In the genomic region with DNA sequence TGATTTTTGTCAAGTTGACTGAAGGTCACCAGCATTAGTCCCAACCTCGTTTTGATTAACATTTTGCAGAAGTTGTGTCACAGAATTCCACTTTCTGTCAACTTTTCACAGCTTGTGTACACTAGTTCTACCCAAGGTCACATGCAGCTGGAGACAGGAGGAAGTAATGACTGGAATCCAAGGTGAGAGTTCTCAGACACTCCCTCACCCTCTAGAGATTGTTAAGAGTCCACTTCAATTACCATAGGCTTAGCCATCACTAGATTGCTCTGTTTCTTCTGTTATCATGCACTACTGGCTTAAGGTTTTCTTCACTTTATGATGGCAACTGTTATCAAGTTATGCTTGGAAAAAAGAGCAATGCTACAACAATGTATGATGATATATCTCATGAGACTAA, we compare ENCODE assay signal across 16 mouse cellular contexts.
"Had no signal": no experiment of that assay in that cellular context is flagged by ENCODE, and none has a peak within 500 bp of the region (broad histone marks: within the 10 kb centered on the region; RNA-seq: fewer than 3 reads in every experiment).

No protein-coding gene starts in this region.

- H3K9me3 ChIP-seq: midbrain, embryonic 13.5 days; midbrain, embryonic 15.5 days; neural tube, embryonic 12.5 days; stomach, embryonic 15.5 days had no signal

- DNase-seq: liver, postnatal 0 days; lung, embryonic 14.5 days; lung, postnatal 14 days; lung, postnatal 36 days; right cerebral cortex, postnatal 14 days; thymus, adult 2 months; thymus, postnatal 25 days; thymus, postnatal 4 days had no signal

- H3K4me2 ChIP-seq: lung, embryonic 14.5 days; midbrain, embryonic 11.5 days; midbrain, embryonic 13.5 days; midbrain, embryonic 15.5 days; neural tube, embryonic 12.5 days; stomach, embryonic 15.5 days had no signal

- ATAC-seq: liver, postnatal 0 days; midbrain, embryonic 13.5 days; midbrain, embryonic 15.5 days had no signal

- H3K4me1 ChIP-seq: megakaryocyte, embryonic 14.5 days; stomach, embryonic 15.5 days had no signal

- H3K4me3 ChIP-seq: megakaryocyte, embryonic 14.5 days; midbrain, embryonic 13.5 days; midbrain, embryonic 15.5 days; neural tube, embryonic 12.5 days; stomach, embryonic 15.5 days had no signal

- H3K36me3 ChIP-seq: midbrain, embryonic 13.5 days; midbrain, embryonic 15.5 days; neural tube, embryonic 12.5 days; stomach, embryonic 15.5 days had no signal

- H3K27ac ChIP-seq: macrophage; midbrain, embryonic 13.5 days; midbrain, embryonic 15.5 days; neural tube, embryonic 12.5 days; stomach, embryonic 15.5 days; stomach, postnatal 0 days had no signal

- H3K9ac ChIP-seq: liver, postnatal 0 days; lung, embryonic 14.5 days; midbrain, embryonic 13.5 days; midbrain, embryonic 15.5 days; neural tube, embryonic 12.5 days; stomach, embryonic 15.5 days had no signal

- H3K27me3 ChIP-seq: megakaryocyte, embryonic 14.5 days; midbrain, embryonic 13.5 days; midbrain, embryonic 15.5 days; neural tube, embryonic 12.5 days; stomach, embryonic 15.5 days had no signal
